Mouse (Mus musculus) adrenal gland, adult 18-20 months (tissue): ENCODE data around the gene Mcur1. TPM values are rescaled to one million over a fixed set of nuclear protein-coding genes. Genes with fewer than 3 reads are reported as not detected.

Experiments used
- DNase-seq, 2 experiments: peaks; one replicate each; pipeline ENCODE4 v3.0.0; 2021 to 2022; ENCODE audit warnings: low spot score in 2 of 2
- total RNA-seq, 2 experiments: library from RNA; stranded (reverse); gene quantifications; 1 replicate in 1 of 2; 2 replicates in 1 of 2; pipeline ENCODE4 v1.2.3; 2021

Gene Mcur1
- total RNA-seq, 2 experiments from 2014 or later, result 38.5 to 61.5 TPM

DNA sequence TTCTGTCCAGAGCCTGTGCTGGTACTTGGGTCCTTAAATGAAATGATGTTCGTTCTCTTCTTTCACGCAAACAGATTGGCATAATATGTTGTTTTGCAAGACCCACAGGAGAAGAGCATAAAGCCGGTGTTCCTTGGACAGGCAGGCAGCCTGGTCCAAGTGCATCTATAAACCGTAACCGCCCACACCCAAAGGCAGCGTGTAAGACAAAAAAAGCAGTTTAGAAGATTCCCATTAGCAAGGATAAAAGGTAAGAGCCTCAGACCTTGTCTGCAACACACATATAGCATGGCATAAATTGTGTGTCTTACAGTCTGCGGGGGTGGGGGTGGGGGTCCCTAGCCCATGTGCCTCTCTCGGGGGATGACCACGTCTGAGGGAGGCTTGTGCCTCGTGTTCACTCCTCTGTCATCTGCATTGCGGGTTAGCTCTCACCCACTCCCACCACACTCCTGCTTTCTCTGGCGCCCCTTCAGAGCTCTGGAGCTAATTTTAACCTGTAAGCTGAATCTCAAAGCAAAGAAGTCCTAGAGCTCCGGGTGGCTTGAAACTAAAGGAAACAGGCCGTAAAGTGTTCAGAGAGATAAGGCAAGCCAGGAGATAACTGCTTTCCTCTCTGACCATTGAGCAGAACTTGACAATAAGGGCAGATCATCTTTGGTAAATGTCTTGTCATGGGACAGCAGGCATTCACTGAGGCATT is 29.7 kb downstream of the Mcur1 start:
- DNase-seq, result no peak

DNA sequence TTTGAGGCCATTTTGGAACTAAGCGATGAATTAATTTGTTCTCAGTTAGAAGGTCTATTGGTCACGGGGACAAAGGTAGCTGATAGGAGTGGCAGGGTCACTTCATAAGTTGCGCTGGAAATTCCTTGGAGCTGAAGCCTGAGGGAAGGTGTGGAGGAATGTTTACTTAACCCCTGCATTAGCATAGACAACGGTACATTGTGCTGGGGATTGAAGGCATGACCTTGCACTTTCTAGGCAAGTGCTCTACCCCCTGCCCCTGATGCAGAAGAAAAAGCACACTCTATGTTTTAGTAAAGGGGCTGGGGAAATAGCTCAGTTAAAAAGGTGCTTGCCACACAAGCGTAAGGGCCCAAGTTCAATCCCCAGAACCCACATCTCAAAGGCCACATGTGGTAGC is 33.7 kb downstream of the Mcur1 start:
- no peak for DNase-seq

DNA sequence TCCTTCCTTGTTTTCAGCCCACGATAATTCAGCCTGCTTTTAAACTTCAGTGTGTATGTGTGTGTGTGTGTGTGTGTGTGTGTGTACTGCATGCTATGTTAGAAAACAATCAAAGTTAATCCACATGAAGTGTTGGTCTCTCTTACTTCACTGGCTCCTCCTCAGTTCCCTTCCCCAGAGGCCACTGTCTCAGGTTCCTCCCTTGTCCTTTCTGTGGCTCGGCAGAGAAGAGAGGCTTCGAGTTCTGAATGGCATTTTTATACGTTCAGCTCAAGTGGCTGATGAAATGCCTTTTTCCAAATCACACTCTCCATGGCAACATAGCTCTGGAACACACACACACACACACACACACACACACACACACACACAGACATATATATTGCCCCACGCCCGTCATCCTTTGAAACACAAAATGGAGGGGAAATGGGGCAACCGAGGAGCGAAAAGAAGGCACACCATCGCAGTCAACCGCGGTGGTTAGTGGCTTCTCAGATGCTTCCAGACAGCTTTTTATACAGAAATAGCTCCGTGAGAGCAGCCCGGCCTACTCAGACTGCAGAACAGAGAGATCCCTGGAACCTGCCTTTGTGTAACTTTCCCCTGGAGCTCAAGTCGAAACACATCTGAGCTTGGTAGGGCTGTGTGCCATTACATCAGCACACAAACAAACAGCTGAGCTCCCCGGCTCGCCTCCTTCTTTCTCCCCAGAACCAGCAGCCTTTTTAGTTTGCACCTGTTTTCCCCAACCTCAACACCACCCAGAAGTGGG is 34.4 kb downstream of the Mcur1 start:
- DNase-seq, result no peak

DNA sequence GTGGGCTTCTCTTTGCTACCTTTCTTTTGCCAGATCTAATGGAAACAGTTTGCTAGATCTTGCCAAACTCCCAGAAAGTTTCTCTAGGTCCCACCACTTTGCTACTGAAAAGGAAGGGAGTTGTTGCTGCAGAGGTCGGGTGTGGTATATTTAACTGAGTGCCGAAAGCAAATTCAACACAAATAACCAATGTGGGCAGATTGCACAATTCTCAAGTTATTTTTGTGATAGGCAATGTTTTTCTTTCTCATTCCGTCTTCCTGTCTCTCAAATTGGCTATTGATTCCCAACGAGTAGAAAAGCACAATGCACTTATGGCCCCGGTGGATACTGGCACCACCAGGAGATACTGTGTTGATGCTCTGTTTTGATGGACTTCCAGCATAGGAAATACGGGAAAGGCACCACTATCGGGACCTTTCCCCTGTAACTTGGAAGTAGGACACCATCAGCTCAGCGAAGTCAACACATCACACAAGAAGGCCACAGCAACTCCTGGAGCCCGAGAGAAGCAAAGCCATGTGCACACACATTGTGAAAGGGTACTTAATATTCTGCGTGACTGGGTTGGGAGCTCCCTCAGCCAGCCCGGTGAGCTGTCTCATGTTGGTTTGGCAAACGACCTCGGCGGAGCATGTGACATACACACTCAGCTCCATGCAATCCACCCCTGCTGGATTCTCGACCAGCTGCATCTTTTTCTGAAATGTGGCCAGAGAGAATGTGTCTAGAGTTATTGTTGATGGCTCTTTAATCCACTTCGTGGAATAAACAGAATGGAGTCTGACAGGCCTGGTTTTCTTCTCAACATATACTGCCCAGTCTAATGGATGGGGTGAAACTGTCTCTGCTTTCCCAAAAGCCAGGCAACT is 35.3 kb downstream of the Mcur1 start:
- DNase-seq, result no peak

DNA sequence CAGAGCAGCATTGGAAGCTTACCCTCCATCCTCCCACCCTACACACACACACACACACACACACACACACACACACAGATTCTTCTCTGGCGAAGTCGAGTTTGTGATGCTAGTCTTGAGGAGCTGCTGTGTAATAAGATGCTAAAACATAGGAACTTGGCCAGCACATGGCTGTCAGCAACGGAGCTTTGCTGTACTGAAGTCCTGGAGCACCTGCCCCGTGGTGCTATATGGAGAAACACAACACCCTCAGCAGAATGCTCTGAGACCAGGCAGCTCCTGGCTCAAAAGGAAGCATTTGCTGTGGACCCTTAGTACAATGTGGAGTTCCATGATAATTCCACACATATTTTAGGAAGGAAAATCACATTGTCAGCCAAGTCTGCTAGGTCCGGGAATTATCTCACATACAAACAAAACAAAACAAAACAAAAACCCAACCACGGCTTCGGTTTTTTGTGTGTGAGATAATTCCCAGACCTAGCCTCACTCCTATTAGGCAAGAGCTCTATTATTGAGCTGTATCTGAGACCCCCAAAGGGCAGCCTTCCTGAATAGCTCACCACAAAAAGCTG is 36.0 kb downstream of the Mcur1 start:
- no peak for DNase-seq

DNA sequence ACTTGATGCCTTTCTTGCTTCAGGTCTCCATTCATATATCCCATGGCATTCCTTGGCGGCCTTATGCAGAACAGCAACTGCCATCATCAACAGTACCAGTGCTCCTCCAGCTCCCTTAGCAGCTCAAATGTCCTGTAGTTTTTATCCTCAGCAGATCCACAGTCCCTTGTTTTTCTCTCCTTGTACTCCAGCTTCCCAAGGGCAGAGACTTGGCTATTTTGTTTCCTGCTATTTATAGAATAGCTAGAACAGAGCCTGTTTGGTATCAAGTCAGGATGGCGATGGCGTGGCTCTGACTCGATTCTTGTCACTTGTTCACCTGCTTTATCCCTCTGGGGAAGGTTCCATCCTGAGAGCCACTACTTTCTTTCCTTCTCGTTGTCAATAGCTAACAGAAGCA is 38.1 kb downstream of the Mcur1 start:
- no peak for DNase-seq

DNA sequence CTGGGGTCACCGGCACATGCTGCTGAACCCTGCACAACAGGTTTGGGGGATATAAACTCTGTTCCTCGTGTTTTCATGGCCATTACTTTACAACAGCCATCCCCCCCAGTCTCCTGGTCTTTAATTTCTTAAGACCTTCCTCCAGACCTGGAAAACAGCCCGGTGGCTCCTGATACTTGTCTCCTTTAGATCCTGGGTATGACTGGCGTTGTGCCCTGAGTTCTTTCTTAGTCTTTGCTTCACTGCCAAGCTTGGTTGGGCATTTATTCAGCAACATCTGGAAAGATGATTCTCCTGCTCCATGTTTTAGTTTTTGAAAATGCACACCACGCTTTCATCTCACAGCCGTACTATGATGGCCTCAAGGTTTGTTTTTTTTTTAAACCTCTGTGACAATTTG is 40.7 kb downstream of the Mcur1 start:
- DNase-seq, result no peak

DNA sequence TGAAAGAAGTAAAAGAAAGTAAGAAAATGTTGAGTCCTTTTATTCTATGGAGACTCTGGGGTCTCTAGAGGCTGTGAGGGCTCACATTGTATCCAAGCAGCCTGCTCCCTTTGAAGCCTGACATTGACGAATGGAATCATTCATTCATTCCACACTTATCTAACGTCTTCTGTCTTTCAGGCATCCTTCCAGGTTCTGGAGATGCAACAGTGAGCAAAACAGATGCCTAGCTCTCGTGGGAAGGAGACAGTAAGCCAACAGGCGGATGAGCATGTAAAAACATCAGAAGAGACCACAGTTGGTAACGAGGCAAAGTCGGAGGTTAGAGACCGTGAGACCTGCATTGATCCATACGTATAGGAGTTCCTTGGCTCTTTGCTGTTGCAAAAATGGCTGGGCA is 42.6 kb downstream of the Mcur1 start:
- DNase-seq, result no peak

DNA sequence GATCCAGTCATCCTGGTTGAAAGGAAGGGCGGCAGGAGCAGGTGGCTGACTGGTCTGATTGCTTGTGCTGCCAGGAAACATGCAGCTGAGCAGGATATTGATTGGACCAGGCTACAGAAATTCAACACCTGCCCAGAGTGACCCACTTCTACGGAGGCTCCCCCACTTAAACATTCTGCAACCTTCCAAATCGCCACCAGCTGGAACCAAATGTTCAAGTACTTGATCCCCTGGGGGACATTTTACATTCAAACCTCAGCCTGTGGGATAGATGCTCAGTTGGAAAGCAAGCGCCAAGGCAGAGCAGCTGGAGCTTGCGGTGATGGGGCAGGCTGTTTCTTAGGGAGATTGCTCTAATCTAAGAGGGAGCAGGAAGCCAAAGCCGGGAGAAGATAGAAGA is 43.1 kb downstream of the Mcur1 start:
- DNase-seq, result no peak

DNA sequence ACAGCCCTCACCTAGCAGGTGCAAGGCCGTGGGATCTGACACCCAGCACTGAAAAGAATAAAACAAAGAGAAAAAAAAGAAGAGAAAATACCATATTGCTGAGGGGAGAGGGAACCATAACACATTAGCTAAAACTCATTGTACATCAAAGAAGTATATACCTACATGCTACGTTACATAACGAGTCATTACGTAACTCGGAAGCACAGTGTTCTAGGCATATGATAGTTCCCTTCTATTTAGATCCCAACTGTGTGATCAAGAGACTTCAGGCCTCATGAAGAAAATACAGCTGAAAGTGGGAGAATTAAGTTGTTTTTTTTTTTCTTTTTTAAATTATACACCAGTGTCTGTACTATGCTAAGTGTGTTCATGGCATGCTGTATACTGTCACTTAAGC is 43.9 kb downstream of the Mcur1 start:
- DNase-seq, result no peak

DNA sequence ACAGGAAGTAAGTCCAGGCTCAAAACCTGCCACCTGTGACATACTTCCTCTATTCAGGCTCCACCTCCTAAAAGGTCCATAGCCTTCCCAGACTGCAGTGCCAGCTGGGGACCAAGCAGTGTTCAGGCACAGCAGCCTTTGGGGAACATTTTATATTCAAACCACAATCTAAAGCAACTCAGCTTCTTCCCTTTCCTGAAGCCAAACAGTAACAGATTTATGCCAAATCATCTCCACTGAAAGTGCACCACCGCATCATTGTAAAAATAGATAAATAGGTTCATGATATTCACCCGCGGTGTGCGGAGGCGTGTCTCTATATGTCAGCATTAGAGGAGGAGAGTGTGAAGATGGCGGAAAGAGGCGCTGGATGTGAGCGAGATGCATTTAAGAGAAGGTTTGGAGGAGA is 45.0 kb downstream of the Mcur1 start:
- no peak for DNase-seq

DNA sequence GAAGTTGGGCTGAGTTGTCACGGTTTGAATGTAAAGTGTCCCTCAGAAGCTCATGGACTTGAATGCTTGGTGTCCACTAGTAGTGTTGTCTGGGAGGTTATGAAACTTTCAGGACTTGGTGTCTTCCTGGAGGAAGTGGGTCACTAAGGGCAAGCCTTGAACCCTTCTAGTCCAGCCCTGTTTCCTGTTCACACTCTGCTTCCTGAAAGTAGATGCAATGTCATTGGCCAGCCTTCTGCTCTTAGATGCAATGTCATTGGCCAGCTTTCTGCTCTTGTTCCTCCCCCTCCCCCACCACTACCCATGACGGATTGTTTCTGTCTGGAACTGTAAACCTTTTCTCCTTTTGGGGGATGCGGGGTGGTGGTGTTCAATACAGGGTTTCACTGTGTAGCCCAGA is 47.3 kb downstream of the Mcur1 start:
- no peak for DNase-seq

DNA sequence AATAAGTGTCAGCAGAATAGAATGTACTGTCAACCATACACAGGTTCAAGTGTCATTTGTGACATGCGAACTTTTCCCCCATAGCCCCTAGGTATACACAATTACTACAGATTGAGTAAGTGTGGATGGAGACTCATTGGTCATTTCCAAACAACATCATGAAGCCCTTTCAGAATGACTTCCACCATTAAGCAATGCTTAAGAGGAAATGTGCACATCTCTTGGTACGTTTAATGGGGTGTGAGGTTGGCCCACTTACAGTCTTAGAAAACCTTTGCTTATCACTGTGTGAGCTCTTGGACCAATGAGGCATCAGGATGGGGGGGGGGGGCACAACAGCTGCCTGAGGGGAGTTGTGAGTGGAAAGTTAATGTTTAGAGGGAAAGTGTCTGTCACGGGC is 54.2 kb downstream of the Mcur1 start:
- no peak for DNase-seq

DNA sequence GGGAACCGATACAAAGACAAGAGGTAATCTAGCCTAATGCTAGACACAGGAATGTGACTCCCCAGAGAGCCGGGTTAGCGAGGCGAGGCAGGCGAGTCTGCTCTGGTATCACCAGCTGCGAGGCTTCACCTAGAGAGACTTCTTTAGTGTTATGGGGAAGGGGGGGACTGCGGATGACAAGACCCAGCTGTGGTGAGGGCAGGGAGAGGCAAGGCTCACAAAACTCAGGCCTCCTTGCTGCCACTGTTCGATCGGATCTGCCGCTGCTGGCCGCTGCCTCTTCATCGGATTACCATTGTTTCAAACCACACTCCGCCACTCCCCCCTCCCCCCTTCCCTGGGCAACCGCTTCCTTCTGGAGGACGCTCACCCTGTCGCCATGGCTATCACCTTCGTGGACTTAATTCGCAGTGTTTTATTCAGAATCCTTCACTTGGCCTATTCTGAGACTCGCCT is 56.6 kb downstream of the Mcur1 start:
- no peak for DNase-seq

DNA sequence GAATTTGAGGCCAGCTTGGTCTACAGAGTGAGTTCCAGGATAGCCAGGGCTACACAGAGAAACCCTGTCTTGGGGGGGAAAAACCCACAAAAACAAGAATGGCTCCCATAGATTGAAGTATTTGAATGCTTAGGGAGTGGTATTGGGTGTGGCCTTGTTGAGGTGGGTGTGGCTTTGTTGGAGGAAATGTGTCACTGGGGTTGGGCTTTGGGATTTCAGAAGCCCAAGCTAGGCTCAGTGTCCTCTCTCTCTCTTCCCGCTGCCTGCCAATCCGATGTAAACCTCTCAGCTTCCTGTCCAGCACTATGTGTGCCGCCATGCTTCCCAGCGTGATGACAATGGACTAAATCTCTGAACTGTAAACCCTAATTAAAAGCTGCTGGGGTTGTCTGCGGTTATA is 58.4 kb downstream of the Mcur1 start:
- no peak for DNase-seq

DNA sequence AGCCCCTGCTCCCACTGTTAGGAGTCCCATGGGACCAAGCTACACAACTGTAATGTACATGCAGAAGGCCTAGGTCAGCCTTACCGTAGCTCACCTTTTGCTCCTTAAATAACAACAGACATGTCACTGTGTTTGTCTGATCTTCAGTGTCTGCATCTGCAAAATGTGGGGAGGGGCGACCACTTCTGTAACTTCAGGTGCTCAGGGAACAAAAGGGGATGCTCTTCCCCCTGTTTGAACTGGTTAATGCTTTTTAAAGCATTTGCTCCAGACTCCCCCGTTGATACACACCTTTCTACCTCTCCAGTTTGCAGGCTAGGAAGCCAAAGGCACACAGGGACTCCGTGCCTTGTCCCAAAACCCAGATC is 59.5 kb downstream of the Mcur1 start:
- no peak for DNase-seq

DNA sequence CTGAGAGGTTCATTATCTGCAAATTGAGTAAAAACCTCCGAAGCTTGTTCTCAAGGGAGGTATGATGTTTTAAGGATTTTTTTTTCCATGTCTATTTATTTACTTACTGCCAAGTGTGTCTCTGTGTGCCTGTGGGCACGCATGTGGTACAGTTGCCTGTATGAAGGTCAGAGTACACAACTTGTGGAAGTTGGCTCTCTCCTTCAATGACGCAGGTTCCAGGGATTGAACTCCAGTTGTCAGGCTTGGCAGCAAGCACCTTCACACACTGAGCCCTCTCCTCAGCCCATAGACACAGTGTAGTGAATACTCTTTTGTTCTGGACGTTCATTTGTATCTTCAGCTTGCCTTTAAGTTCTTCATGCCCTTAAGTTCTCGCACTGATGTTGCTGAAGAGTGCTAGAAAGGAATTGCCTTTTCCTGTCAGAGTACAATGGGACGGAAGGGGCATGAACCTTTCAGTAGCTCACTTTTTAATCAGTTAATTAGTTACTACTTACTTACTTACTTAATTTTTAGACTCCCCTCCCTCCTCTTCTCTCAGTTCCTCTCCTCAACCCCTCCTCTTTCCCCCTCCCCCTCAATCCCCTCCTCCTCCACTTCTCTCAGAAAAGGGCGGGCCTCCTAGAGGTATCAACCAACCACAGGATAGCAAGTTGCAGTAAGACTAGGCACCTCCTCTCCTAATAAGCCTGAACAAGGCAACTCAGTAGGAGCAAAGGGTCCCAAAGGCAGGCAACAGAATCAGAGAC is 60.1 kb downstream of the Mcur1 start:
- no peak for DNase-seq

DNA sequence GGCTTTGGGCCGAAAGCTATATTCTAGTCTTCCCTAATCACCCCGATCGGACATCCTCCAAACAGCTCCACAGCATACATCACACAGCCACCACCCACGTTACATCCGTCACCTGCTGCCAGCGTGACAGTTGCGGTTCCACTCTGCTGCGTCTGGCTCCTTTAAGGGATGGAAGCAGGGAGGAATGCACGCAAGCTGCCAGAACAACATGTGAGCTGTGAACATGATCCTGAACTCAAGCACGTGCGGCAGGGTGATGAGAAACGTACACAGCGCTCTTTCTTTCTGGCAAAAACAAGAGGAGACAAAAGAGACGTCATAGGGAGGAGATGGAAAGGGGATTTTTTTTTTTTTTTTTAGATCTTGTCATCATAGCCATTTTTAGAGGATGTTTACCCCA is 61.1 kb downstream of the Mcur1 start:
- no peak for DNase-seq

DNA sequence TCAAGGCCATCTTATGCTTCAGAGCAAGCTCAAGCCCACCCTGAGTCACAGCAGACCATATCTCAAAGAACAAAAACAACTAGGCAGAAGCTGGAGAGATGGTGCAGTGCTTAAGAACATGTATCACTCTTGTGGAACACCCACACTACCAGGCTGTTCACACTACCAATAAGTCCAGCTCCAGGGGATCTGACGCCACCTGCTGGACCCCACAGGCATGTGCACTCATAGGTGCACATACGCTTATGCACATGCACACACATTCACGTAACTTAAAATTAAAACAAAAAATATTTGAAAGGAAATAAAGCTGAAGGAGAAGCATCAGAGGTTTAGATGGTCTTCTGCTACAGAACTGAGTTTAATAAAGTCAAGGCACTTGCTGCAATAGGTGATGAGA is 62.2 kb downstream of the Mcur1 start:
- DNase-seq, result no peak

DNA sequence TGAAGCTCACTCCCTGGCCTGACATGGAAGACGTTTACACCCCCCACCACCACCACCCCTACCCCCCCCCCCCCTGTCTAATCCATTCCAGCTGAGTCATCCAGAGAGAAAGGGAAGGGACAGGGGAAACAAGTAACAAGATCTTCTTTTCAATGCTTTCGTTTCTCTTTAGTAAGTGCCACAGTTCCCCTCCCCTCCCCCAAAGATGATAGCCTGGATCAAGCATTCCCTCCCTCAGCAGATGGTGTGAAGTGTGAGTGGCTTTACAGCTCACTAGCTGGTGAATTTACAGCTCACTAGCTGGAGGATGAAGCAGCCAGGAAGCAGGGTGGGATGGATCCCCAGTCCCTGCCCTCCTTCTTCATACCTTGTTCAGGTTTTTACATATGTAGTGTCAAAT is 63.3 kb downstream of the Mcur1 start:
- no peak for DNase-seq

DNA sequence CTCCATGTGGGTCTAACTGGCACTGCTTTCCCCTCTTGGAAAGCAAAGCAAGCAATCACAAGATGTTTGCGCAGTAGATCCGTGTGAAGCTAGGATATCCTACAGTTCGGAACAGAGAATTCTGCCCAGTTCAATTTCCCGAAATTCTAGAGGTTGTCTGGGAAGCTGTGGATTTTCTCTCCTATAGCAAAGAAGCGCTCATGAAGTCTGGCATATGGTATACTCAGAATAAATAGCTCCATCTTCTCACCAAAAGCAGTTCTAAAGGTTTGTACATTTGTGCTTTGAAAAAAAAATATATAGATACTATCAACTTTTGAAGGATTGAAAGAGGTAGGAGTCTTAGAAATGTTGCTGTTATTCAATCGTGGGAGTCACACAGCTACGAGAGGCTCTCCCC is 64.3 kb downstream of the Mcur1 start:
- DNase-seq, result no peak
